Mouse (Mus musculus) hematopoietic stem cell, adult 5-6 weeks (primary cell): ENCODE measurements around the gene Scgb1b27. TPM values are rescaled to one million over a fixed set of nuclear protein-coding genes. Genes with fewer than 3 reads are reported as not detected.
"Not testable (repeated sequence)": the region's sequence is repeated elsewhere in the genome, so short reads cannot be mapped to it uniquely, and the experiment has no call there.

Experiments
- ATAC-seq, 2 experiments: fragments of 125-278 bp in 1 of 2; replicated peaks in 1 of 2; 2 replicates each; pipeline ENCODE4 v1.8.0; 2016 to 2017; ENCODE audit warnings: inconsistent platforms in 2 of 2, mild to moderate bottlenecking in 2 of 2, moderate number of reproducible peaks in 2 of 2, low read depth in 1 of 2, moderate TSS enrichment in 1 of 2; ENCODE audit not compliant: low FRiP score in 2 of 2, poor library complexity in 2 of 2, severe bottlenecking in 2 of 2, insufficient read depth in 1 of 2, low TSS enrichment in 1 of 2
- total RNA-seq: library from RNA; stranded (forward); fragments of 172-1452, 232-1000 nt; gene quantifications from 2 replicates; pipeline ENCODE4 v1.2.3, GENCODE M21; 2017

The Scgb1b27 gene
- not detected in 2 replicates for total RNA-seq

- ATAC-seq, result not testable (repeated sequence)
These were observed at the start of gene Scgb1b27 for GRCm38 (mm10) chr7:34021183-34021582. Scgb1b27 (plus strand) TSS chr7:34021483.

- not testable (repeated sequence) for ATAC-seq
These were observed 39.0 kb upstream of the Scgb1b27 start for GRCm38 (mm10) chr7:33982281-33982680.

DNA sequence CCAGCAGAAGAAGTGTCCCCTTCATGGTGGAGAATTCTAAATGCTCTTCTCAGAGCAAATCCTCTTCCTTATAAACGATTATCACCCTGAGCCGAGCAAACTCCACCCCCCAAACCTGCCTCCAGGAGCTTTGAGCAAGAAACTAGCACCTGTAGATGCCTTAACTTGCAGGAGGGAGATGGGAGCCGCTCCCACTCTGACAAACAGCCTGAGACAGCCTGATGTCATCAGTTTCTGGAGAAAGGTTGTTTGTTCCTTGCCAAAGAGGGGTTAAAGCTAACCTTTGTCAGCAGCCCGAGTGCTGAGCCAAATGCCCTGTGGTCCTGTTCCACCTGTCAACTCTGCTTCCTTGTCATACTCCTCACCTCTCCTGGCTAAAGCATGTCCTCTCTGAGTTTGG is 7.4 kb upstream of the Scgb1b27 start, which contains the start of gene Scgb2b27:
Scgb2b27 (minus strand) TSS at position 101 of the 400 bp plus-strand sequence.
- no peak for ATAC-seq

DNA sequence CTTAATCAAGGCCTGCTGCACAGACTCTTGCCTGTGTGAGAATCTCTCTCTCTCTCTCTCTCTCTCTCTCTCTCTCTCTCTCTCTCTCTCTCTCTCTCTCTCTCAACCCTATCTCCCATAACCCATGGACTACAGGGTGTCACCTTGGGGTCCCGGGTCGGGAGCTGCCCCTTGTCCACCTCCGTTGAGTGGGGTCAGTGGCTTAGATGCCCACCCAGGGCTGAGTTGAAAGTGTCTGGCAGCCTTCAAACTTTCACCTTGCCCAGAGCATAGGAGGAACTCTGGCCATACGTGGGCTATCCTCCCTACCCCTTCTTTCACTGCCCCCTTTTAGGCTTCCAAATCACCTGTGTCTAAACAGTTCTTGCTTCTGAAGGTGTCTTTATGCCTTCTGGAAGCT is 4.4 kb downstream of the Scgb1b27 start:
- ATAC-seq, result no peak

DNA sequence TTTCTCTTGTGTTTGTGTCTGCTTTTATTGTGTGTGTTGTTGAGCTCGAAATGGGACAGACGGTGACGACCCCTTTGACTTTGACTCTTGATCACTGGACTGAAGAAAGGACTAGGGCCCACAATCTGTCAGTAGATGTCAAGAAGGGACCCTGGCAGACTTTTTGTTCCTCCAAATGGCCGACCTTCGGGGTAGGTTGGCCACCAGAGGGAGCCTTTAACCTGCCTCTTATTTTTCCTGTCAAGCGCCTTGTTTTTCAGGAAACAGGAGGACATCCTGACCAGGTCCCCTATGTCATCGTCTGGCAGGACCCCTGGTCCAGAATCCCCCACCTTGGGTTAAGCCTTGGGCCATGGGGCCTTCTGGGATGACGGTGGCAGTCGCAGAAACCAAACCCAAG is 5.9 kb downstream of the Scgb1b27 start:
- not testable (repeated sequence) for ATAC-seq

- ATAC-seq, result no peak
These were observed 8.7 kb downstream of the Scgb1b27 start for GRCm38 (mm10) chr7:34030026-34030425.

GRCm38 (mm10) chr7:34034579-34034978 is 13.3 kb downstream of the Scgb1b27 start:
- not testable (repeated sequence) for ATAC-seq

GRCm38 (mm10) chr7:34036076-34036815 is 15.0 kb downstream of the Scgb1b27 start:
- ATAC-seq, result not testable (repeated sequence)

GRCm38 (mm10) chr7:34068132-34068531 is 46.8 kb downstream of the Scgb1b27 start:
- not testable (repeated sequence) for ATAC-seq

Other genes with a start within 250 kb of the Scgb1b27 start
- not detected in 2 replicates for gene Scgb2b26, start 76.4 kb upstream of the Scgb1b27 start, total RNA-seq
- not detected in 2 replicates for gene Scgb2b27, start 7.5 kb upstream of the Scgb1b27 start, total RNA-seq
- gene Scgb1b30, start 73.9 kb downstream of the Scgb1b27 start, total RNA-seq, result not detected in 2 replicates
- 1.2 and 1.5 TPM in 2 replicates for gene Wtip, start 111.8 kb downstream of the Scgb1b27 start, total RNA-seq
- 152 and 171 TPM in 2 replicates for gene Uba2, start 148.1 kb downstream of the Scgb1b27 start, total RNA-seq
- 19.7 and 22.8 TPM in 2 replicates for gene Pdcd2l, start 175.2 kb downstream of the Scgb1b27 start, total RNA-seq
- 325 and 357 TPM in 2 replicates for gene Gpi1, start 208.9 kb downstream of the Scgb1b27 start, total RNA-seq
- gene Gm6096, start 229.6 kb downstream of the Scgb1b27 start, total RNA-seq, result not detected in 2 replicates